Mouse (Mus musculus) heart, embryonic 16.5 days (tissue): ENCODE data around the gene Ran. TPM values are rescaled to one million over a fixed set of nuclear protein-coding genes. Genes with fewer than 3 reads are reported as not detected.

Experiments
- ATAC-seq: fragments of 200-750 bp; cut with Nextera tagmentation; replicated peaks from 2 replicates; pipeline ENCODE4 v1.8.0; 2017; ENCODE audit warnings: moderate number of reproducible peaks; ENCODE audit not compliant: insufficient read depth, low FRiP score; ENCODE audit errors: extremely low read depth
- H3K27ac ChIP-seq: fragments of 300-500 bp; sonication (generic); 2 replicates; pipeline ENCODE4 v1.5.1; 2014; ENCODE audit warnings: mild to moderate bottlenecking, low read length, control low read depth, moderate library complexity
- H3K27me3 ChIP-seq: fragments of 300-500 bp; sonication (generic); 2 replicates; pipeline ENCODE4 v1.6.1; 2014; ENCODE audit warnings: low read length, mixed read lengths; ENCODE audit not compliant: control insufficient read depth, insufficient read depth
- H3K36me3 ChIP-seq: fragments of 300-500 bp; sonication (generic); 2 replicates; pipeline ENCODE4 v1.6.1; 2014; ENCODE audit not compliant: control insufficient read depth, insufficient read depth
- H3K4me1 ChIP-seq: fragments of 300-500 bp; sonication (generic); 2 replicates; pipeline ENCODE4 v1.6.1; 2014; ENCODE audit warnings: low read length, mixed read lengths; ENCODE audit not compliant: control insufficient read depth, insufficient read depth
- H3K4me2 ChIP-seq: fragments of 300-500 bp; sonication (generic); 2 replicates; pipeline ENCODE4 v1.6.1; 2014; ENCODE audit warnings: low read depth, mild to moderate bottlenecking, control low read depth, low read length
- H3K4me3 ChIP-seq: fragments of 300-500 bp; sonication (generic); 2 replicates; pipeline ENCODE4 v1.5.1; 2014; ENCODE audit warnings: mild to moderate bottlenecking, control low read depth, low read length
- H3K9ac ChIP-seq: fragments of 300-500 bp; sonication (generic); 2 replicates; pipeline ENCODE4 v1.6.1; 2014; ENCODE audit warnings: low read length, control low read depth
- H3K9me3 ChIP-seq: fragments of 300-500 bp; sonication (generic); replicated peaks from 2 replicates; pipeline ENCODE4 v1.6.1; 2016; ENCODE audit warnings: low read length; ENCODE audit not compliant: control insufficient read depth
- WGBS: fragments of 180-500 bp; shearing (Covaris S2); extraction: QIAGEN DNeasy Blood & Tissue Kit; methylation state at CpG from one replicate; pipeline ENCODE4 v1.1.7; 2014; 5-methylcytosine and 5-hydroxymethylcytosine counted together
- polyA plus RNA-seq: library from polyadenylated mRNA; unstranded; fragments of >200 nt; fragmentation: Nextera tagmentation; extraction: Ambion mirVana; gene quantifications from 2 replicates; pipeline ENCODE4 v1.2.1, GENCODE M21; 2015

The Ran gene
- polyA plus RNA-seq, 1 experiment from 2014 or later = 358 TPM

GRCm38 (mm10) chr5:129008412-129008826 lies 11.4 kb upstream of the Ran start, which contains the start of gene Stx2:
Stx2 (minus strand) TSS chr5:129008574.
- Histone ChIP-seq H3K4me3 (peak within 1 kb of the TSS; percentile 83), H3K9ac (peak within 1 kb of the TSS; percentile 88), H3K36me3 (no peaks in the 10 kb centered on the region), H3K27me3 (no peaks in the 10 kb centered on the region), H3K4me2 (peak within 1 kb of the TSS; percentile 91), H3K9me3 (no peaks in the 10 kb centered on the region), H3K4me1 (peaks cover 13% of the 10 kb centered on the region), H3K27ac (peak within 1 kb of the TSS; percentile 55)
- ATAC-seq = peak; percentile 92
- WGBS = under 1% methylated on average over 35 of the region's 39 CpGs

- no peak for ATAC-seq
- WGBS = 66% methylated on average over 3 of the region's 3 CpGs
- Histone ChIP-seq H3K9ac (no peak overlapping the region), H3K4me3 (no peak overlapping the region), H3K4me1 (peaks cover 13% of the 10 kb centered on the region), H3K4me2 (no peak overlapping the region), H3K27me3 (no peaks in the 10 kb centered on the region), H3K9me3 (no peaks in the 10 kb centered on the region), H3K36me3 (no peaks in the 10 kb centered on the region), H3K27ac (no peak overlapping the region)
These were observed 10.3 kb upstream of the Ran start for GRCm38 (mm10) chr5:129009577-129009976.

GRCm38 (mm10) chr5:129010937-129011336 lies 8.9 kb upstream of the Ran start:
- Histone ChIP-seq H3K4me3 (no peak overlapping the region), H3K27ac (no peak overlapping the region), H3K4me1 (peaks cover 9% of the 10 kb centered on the region; the same call in 1 of the 2 replicates), H3K4me2 (no peak overlapping the region), H3K27me3 (no peaks in the 10 kb centered on the region), H3K9ac (no peak overlapping the region), H3K9me3 (no peaks in the 10 kb centered on the region), H3K36me3 (no peaks in the 10 kb centered on the region)
- no peak for ATAC-seq
- WGBS = 85% methylated on average over 2 of the region's 2 CpGs

- Histone ChIP-seq H3K27me3 (no peaks in the 10 kb centered on the region), H3K4me2 (no peak overlapping the region), H3K36me3 (no peaks in the 10 kb centered on the region), H3K4me3 (no peak overlapping the region), H3K9ac (no peak overlapping the region), H3K4me1 (peaks cover 5% of the 10 kb centered on the region; the same call in 1 of the 2 replicates), H3K27ac (no peak overlapping the region), H3K9me3 (no peaks in the 10 kb centered on the region)
- no peak for ATAC-seq
- 75% methylated on average over 3 of the region's 3 CpGs for WGBS
These were observed 4.8 kb upstream of the Ran start for GRCm38 (mm10) chr5:129015020-129015419.

GRCm38 (mm10) chr5:129015540-129015939 lies 4.3 kb upstream of the Ran start:
- no peak overlapping the region for H3K4me3 ChIP-seq
- H3K27me3 ChIP-seq = no peaks in the 10 kb centered on the region
- no peak for ATAC-seq

GRCm38 (mm10) chr5:129016370-129016769 lies 3.5 kb upstream of the Ran start:
- no peak for ATAC-seq
- Histone ChIP-seq H3K27me3 (no peaks in the 10 kb centered on the region), H3K4me1 (peaks cover 8% of the 10 kb centered on the region), H3K9ac (no peak overlapping the region), H3K36me3 (no peaks in the 10 kb centered on the region), H3K4me3 (no peak overlapping the region), H3K4me2 (no peak overlapping the region), H3K9me3 (no peaks in the 10 kb centered on the region), H3K27ac (no peak overlapping the region)
- 77% methylated on average over 3 of the region's 3 CpGs for WGBS

More at GRCm38 (mm10) chr5:129015540-129015939, 4.3 kb upstream of the Ran start:
- Histone ChIP-seq H3K36me3 (no peaks in the 10 kb centered on the region), H3K4me1 (peaks cover 5% of the 10 kb centered on the region; the same call in 1 of the 2 replicates), H3K4me2 (no peak overlapping the region), H3K27ac (no peak overlapping the region), H3K9ac (no peak overlapping the region), H3K9me3 (no peaks in the 10 kb centered on the region)
- WGBS = 83% methylated on average over 5 of the region's 5 CpGs

- H3K4me2 ChIP-seq = peak overlapping the region; percentile 69
- H3K4me3 ChIP-seq = peak overlapping the region; percentile 64
- H3K27ac ChIP-seq = peak overlapping the region; percentile 87
- no peaks in the 10 kb centered on the region for H3K27me3 ChIP-seq
- WGBS = 80% methylated on average over 13 of the region's 13 CpGs
- H3K4me1 ChIP-seq = peaks cover 14% of the 10 kb centered on the region
- peak overlapping the region; percentile 79 for H3K9ac ChIP-seq
- H3K9me3 ChIP-seq = no peaks in the 10 kb centered on the region
- peaks cover 7% of the 10 kb centered on the region; the same call in 1 of the 2 replicates for H3K36me3 ChIP-seq
- ATAC-seq = no peak
These were observed 933 bp upstream of the Ran start for GRCm38 (mm10) chr5:129018782-129019489.

- Histone ChIP-seq H3K9ac (peak overlapping the region; percentile 93), H3K4me2 (peak overlapping the region; percentile 93), H3K4me3 (peak overlapping the region; percentile 77), H3K27ac (peak overlapping the region; percentile 97), H3K36me3 (peaks cover 7% of the 10 kb centered on the region; the same call in 1 of the 2 replicates), H3K4me1 (peaks cover 14% of the 10 kb centered on the region), H3K27me3 (no peaks in the 10 kb centered on the region), H3K9me3 (no peaks in the 10 kb centered on the region)
- peak; percentile 69 for ATAC-seq
- WGBS = under 1% methylated on average over 41 of the region's 56 CpGs
These were observed 415 bp downstream of the Ran start for GRCm38 (mm10) chr5:129020300-129020668.

- ATAC-seq = no peak
- Histone ChIP-seq H3K4me2 (peak overlapping the region; percentile 93), H3K9ac (peak overlapping the region; percentile 93), H3K27ac (peak overlapping the region; percentile 97), H3K4me1 (peaks cover 14% of the 10 kb centered on the region), H3K36me3 (peaks cover 7% of the 10 kb centered on the region; the same call in 1 of the 2 replicates), H3K27me3 (no peaks in the 10 kb centered on the region), H3K9me3 (no peaks in the 10 kb centered on the region), H3K4me3 (peak overlapping the region; percentile 77)
- WGBS = 5% methylated on average over 28 of the region's 28 CpGs
These were observed 862 bp downstream of the Ran start for GRCm38 (mm10) chr5:129020731-129021130.
